Mouse (Mus musculus): Measurements from ENCODE around the gene Plekha6. TPM values are rescaled to one million over a fixed set of nuclear protein-coding genes. Genes with fewer than 3 reads are reported as not detected.

The Plekha6 gene
- total RNA-seq, 1 experiment: 3.5 TPM

- no peak overlapping the region for H3K4me3 ChIP-seq (ENCODE audit: insufficient read depth in 1 of 2, low read depth in 1 of 2, low read length in 2 of 2, poor library complexity in 1 of 2, severe bottlenecking in 1 of 2)
- no peak overlapping the region for H3K9ac ChIP-seq (ENCODE audit: insufficient read depth, low read depth, low read length, poor library complexity, severe bottlenecking)
- peaks cover 8 to 14% of the 10 kb centered on the region in 2 experiments; a peak in 3 of 4 replicates for H3K4me1 ChIP-seq (ENCODE audit: control insufficient read depth in 2 of 2, insufficient read depth in 2 of 2, low read length in 2 of 2, poor library complexity in 1 of 2)
- H3K9me3 ChIP-seq (ENCODE audit: control insufficient read depth, insufficient read depth, low read depth, low read length): no peaks in the 10 kb centered on the region
- H3K27ac ChIP-seq (ENCODE audit: insufficient read depth, low read depth, low read length, poor library complexity, severe bottlenecking): no peak overlapping the region
- H3K36me3 ChIP-seq (ENCODE audit: control insufficient read depth, insufficient read depth, low read length, poor library complexity, severe bottlenecking): no peaks in the 10 kb centered on the region
- DNase-seq (ENCODE audit: low read depth, low spot score): no peak
- TF ChIP-seq HCFC1 (IDR thresholded peaks at IDR 0.05; ENCODE audit: borderline replicate concordance, insufficient read depth, low read length) (no peak), ZNF384 (IDR thresholded peaks at IDR 0.05; ENCODE audit: low read depth, low read length) (no peak), ZC3H11A (IDR thresholded peaks at IDR 0.05; ENCODE audit: borderline replicate concordance, low read depth, low read length) (no peak), CHD2 (IDR thresholded peaks at IDR 0.05; ENCODE audit: low read depth, low read length) (no peak)
- in situ Hi-C loops (cut with MboI; ENCODE audit: low sequenced_read_pairs in 2 of 2, unreplicated experiment in 2 of 2): no loop called here
These were observed 88.2 kb downstream of the Plekha6 start for GRCm38 (mm10) chr1:133252251-133252650.

GRCm38 (mm10) chr1:133252801-133253531 lies 89.0 kb downstream of the Plekha6 start:
- Histone ChIP-seq H3K9me3 (ENCODE audit: control insufficient read depth, insufficient read depth, low read depth, low read length) (no peaks in the 10 kb centered on the region), H3K4me1 (ENCODE audit: control insufficient read depth in 2 of 2, insufficient read depth in 2 of 2, low read length in 2 of 2, poor library complexity in 1 of 2) (peaks cover 8 to 14% of the 10 kb centered on the region in 2 experiments; a peak in 3 of 4 replicates), H3K36me3 (ENCODE audit: control insufficient read depth, insufficient read depth, low read length, poor library complexity, severe bottlenecking) (no peaks in the 10 kb centered on the region), H3K27ac (ENCODE audit: insufficient read depth, low read depth, low read length, poor library complexity, severe bottlenecking) (no peak overlapping the region), H3K9ac (ENCODE audit: insufficient read depth, low read depth, low read length, poor library complexity, severe bottlenecking) (no peak overlapping the region), H3K4me3 (ENCODE audit: insufficient read depth in 1 of 2, low read depth in 1 of 2, low read length in 2 of 2, poor library complexity in 1 of 2, severe bottlenecking in 1 of 2) (no peak overlapping the region)
- in situ Hi-C loops (cut with MboI; ENCODE audit: low sequenced_read_pairs in 2 of 2, unreplicated experiment in 2 of 2): no loop called here
- TF ChIP-seq MAFK (IDR thresholded peaks at IDR 0.05; ENCODE audit: insufficient read depth, low read depth, low read length): no peak
- no peak for TF ChIP-seq HCFC1 (IDR thresholded peaks at IDR 0.05; ENCODE audit: borderline replicate concordance, insufficient read depth, low read length)
- no peak for TF ChIP-seq ZNF384 (IDR thresholded peaks at IDR 0.05; ENCODE audit: low read depth, low read length)
- TF ChIP-seq ZC3H11A (IDR thresholded peaks at IDR 0.05; ENCODE audit: borderline replicate concordance, low read depth, low read length): no peak
- TF ChIP-seq CHD2 (IDR thresholded peaks at IDR 0.05; ENCODE audit: low read depth, low read length): no peak
- DNase-seq (ENCODE audit: low read depth, low spot score): no peak

GRCm38 (mm10) chr1:133253532-133253866 lies 89.5 kb downstream of the Plekha6 start:
- in situ Hi-C loops (cut with MboI; ENCODE audit: low sequenced_read_pairs in 2 of 2, unreplicated experiment in 2 of 2): no loop called here
- DNase-seq (ENCODE audit: low read depth, low spot score): no peak
- no peak overlapping the region for H3K9ac ChIP-seq (ENCODE audit: insufficient read depth, low read depth, low read length, poor library complexity, severe bottlenecking)
- no peak overlapping the region for H3K27ac ChIP-seq (ENCODE audit: insufficient read depth, low read depth, low read length, poor library complexity, severe bottlenecking)
- H3K4me3 ChIP-seq (ENCODE audit: insufficient read depth in 1 of 2, low read depth in 1 of 2, low read length in 2 of 2, poor library complexity in 1 of 2, severe bottlenecking in 1 of 2): no peak overlapping the region
- H3K36me3 ChIP-seq (ENCODE audit: control insufficient read depth, insufficient read depth, low read length, poor library complexity, severe bottlenecking): no peaks in the 10 kb centered on the region
- no peaks in the 10 kb centered on the region for H3K9me3 ChIP-seq (ENCODE audit: control insufficient read depth, insufficient read depth, low read depth, low read length)
- H3K4me1 ChIP-seq (ENCODE audit: control insufficient read depth in 2 of 2, insufficient read depth in 2 of 2, low read length in 2 of 2, poor library complexity in 1 of 2): peaks cover 8 to 14% of the 10 kb centered on the region in 2 experiments; a peak in 3 of 4 replicates
- TF ChIP-seq HCFC1 (IDR thresholded peaks at IDR 0.05; ENCODE audit: borderline replicate concordance, insufficient read depth, low read length): no peak

GRCm38 (mm10) chr1:133254226-133254625 lies 90.2 kb downstream of the Plekha6 start:
- no peak overlapping the region for H3K4me3 ChIP-seq (ENCODE audit: insufficient read depth in 1 of 2, low read depth in 1 of 2, low read length in 2 of 2, poor library complexity in 1 of 2, severe bottlenecking in 1 of 2)
- no peak for DNase-seq (ENCODE audit: low read depth, low spot score)
- TF ChIP-seq ZC3H11A (IDR thresholded peaks at IDR 0.05; ENCODE audit: borderline replicate concordance, low read depth, low read length) (no peak), MAFK (IDR thresholded peaks at IDR 0.05; ENCODE audit: insufficient read depth, low read depth, low read length) (no peak), ZNF384 (IDR thresholded peaks at IDR 0.05; ENCODE audit: low read depth, low read length) (no peak), CHD2 (IDR thresholded peaks at IDR 0.05; ENCODE audit: low read depth, low read length) (no peak)
- H3K27ac ChIP-seq (ENCODE audit: insufficient read depth, low read depth, low read length, poor library complexity, severe bottlenecking): no peak overlapping the region
- H3K9me3 ChIP-seq (ENCODE audit: control insufficient read depth, insufficient read depth, low read depth, low read length): no peaks in the 10 kb centered on the region
- H3K36me3 ChIP-seq (ENCODE audit: control insufficient read depth, insufficient read depth, low read length, poor library complexity, severe bottlenecking): no peaks in the 10 kb centered on the region
- in situ Hi-C loops (cut with MboI; ENCODE audit: low sequenced_read_pairs in 2 of 2, unreplicated experiment in 2 of 2): no loop called here
- no peak overlapping the region for H3K9ac ChIP-seq (ENCODE audit: insufficient read depth, low read depth, low read length, poor library complexity, severe bottlenecking)
- H3K4me1 ChIP-seq (ENCODE audit: control insufficient read depth in 2 of 2, insufficient read depth in 2 of 2, low read length in 2 of 2, poor library complexity in 1 of 2): peaks cover 12 to 17% of the 10 kb centered on the region in 2 experiments; a peak in 3 of 4 replicates

Data from ES-E14 (cell line).